Mouse (Mus musculus): ENCODE results near the gene Cldn7.

Gene Cldn7

GRCm38 (mm10) chr11:69989949-69990348, 25.4 kb downstream of the Cldn7 start:
- DNase-seq (ENCODE audit: low read depth, low spot score), result no peak

- peak; percentile 90 for DNase-seq (ENCODE audit: low read depth, low spot score)
These were observed 26.5 kb downstream of the Cldn7 start, which contains the start of gene Gabarap for GRCm38 (mm10) chr11:69990850-69991691. Gabarap (plus strand) TSS chr11:69991143.

GRCm38 (mm10) chr11:69991711-69992110, 27.1 kb downstream of the Cldn7 start:
- no peak for DNase-seq (ENCODE audit: low read depth, low spot score)

- no peak for DNase-seq (ENCODE audit: low read depth, low spot score)
These were observed 27.8 kb downstream of the Cldn7 start for GRCm38 (mm10) chr11:69992396-69992795.

DNA sequence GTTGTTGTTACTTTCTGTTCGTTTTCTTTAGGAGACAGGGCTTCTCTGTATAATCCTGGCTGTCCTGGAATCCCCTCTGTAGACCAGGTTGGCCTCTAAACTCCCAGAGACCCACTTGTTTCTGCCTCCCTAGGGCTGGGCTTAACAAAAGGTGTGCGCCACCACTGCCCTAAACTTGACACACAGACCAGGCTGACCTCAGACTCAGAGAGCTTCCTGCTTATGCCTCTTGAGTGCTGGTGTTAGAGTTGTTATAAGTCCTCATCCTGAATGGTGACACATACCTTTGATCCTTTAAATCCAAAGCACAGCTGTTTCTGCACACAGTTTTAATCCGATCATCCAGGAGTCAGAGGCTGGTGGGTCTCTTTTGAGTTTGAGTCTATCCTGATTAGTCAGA, 28.4 kb downstream of the Cldn7 start:
- DNase-seq (ENCODE audit: low read depth, low spot score), result no peak

GRCm38 (mm10) chr11:69994401-69995090, 30.0 kb downstream of the Cldn7 start:
- DNase-seq (ENCODE audit: low read depth, low spot score), result no peak

- peak; percentile 99 for DNase-seq (ENCODE audit: low read depth, low spot score)
These were observed 30.9 kb downstream of the Cldn7 start, which contains the start of gene Phf23 for GRCm38 (mm10) chr11:69995391-69995960. Phf23 (plus strand) TSS chr11:69995777.

DNA sequence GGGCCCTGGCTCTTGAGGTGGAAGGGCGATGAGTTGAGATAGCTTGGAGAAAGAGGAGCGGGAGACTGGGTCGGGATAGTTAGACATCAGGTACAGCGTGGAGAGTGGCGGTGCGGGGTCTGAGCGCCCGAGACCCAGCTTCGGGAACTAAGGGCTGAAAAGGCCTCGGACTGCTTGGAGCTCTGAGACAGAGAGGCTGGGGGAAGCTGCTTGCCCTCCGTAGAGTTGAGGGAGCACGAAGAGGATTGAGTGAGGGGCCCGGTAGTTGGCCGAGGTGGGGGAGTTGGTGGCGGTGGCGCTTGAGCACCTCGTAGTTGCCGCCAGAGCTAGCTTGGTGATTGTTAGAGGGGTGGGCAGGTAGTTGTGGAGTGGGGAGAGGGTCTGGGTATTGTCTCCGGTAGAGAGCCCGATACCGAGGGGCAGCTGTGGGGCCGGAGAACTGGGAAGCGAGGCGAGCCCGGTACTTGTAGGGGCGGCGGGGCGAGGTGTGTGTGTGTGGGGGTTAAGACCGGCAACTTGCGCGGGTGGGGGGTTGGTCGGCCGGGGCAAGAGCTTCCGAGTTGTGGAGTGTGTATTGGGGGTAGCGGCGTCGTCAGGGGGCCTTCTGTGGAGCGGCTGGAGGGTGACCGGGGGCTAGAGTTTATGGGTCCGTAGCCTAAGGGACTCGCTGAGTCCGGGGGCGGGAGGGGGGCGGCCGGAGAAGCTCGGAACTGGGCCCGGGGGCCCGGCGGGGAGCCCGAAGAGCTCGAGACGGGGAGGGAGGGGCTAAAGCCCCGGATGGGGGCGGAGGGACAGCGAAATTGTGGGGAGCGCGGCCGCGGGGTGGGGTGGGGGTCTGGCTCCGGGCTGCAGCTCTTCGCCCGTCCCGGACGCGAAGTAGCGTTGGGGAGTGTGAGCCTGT, 31.8 kb downstream of the Cldn7 start:
- DNase-seq (ENCODE audit: low read depth, low spot score), result no peak

DNA sequence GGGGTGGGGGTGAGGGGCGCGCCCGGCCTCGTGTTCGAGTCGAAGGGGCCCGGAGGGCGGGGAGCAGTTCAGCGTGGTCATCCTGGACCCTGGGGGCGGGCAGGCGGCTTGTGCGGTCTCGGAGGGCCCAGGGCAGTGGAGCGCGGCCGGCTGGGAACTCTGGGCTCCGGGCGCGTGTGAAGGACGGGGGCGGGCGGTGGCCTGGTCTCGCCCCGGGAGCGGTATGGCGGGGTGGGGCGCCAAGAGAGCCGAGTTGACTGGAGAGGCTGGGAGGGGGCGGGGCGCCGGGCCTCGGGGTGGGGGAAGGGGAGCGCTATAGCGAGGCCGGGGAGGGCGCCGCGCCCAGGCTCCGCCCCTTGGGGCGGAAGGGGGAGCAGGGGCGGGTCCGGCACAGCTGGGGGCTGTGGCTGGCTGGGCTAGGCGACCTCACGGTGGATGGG, 32.5 kb downstream of the Cldn7 start:
- peak; percentile 69 for DNase-seq (ENCODE audit: low read depth, low spot score)

GRCm38 (mm10) chr11:69998567-69999491, 34.2 kb downstream of the Cldn7 start:
- no peak for DNase-seq (ENCODE audit: low read depth, low spot score)

- DNase-seq (ENCODE audit: low read depth, low spot score), result no peak
These were observed 35.1 kb downstream of the Cldn7 start for GRCm38 (mm10) chr11:69999666-70000065.

DNA sequence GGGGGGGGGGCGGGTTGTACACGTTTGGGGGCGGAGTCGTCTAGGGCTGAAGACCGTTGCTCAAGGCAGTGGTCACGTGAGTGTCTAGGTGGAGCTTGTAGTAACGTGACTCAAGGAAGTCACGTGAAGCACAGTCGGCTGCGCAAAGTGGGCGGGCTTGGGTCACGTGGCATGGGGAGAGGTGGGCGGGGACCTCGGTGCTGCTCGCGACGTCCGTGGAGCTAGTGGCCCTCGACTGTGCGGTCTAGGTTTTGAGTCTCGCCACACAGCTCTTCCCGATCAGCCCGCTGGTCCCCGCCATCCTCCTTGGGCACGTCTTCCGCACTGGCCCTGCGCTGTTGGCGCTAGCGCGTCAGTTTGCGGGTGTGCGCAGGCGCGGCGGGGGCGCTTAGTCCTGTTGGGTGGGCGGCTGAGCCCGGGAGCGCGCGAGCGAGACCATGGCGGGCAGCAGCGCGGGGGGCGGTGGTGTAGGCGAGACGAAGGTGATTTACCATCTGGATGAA, 35.9 kb downstream of the Cldn7 start, which contains the start of gene Dvl2:
Dvl2 (plus strand) TSS at position 200 of the 503 bp plus-strand sequence.
- peak; percentile 95 for DNase-seq (ENCODE audit: low read depth, low spot score)

DNA sequence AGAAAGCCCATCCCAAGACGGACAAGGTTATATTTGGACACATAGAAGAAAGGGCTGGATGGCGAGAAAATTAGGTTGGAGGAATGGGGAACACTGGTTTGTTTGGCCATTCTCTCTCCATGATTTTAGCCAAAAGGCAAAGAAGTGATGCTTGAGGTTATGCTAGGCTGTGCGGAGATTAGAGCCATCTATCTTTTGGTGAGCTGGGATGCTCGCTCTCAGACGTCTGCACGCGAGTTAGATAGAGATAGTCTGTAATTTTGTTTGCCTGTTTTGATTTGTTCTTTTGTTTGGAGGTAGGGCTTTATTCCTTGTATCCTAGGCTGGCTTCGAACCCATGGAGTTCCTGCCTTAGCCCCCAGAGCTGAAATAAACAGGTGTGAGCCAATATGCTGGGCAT, 36.6 kb downstream of the Cldn7 start:
- no peak for DNase-seq (ENCODE audit: low read depth, low spot score)

GRCm38 (mm10) chr11:70001865-70002264, 37.3 kb downstream of the Cldn7 start:
- DNase-seq (ENCODE audit: low read depth, low spot score), result no peak

GRCm38 (mm10) chr11:70002471-70002870, 37.9 kb downstream of the Cldn7 start:
- no peak for DNase-seq (ENCODE audit: low read depth, low spot score)

DNA sequence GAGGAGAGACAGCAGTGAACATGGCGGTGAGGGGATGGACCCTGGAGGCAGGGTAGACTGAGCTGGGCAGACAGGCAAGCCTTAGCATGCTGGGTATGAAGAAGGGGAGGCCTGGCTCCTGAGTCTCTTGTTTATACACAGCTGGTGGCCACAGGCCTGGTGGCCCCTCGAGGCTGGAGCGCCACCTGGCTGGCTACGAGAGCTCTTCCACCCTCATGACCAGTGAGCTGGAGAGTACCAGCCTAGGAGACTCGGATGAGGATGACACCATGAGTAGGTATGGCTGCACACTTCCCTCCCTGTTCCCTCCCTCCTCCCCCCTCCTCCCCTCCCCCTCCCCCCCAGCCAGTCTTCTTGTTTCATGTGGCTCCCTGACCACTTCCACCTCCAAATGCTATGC, 40.9 kb downstream of the Cldn7 start:
- no peak for DNase-seq (ENCODE audit: low read depth, low spot score)

GRCm38 (mm10) chr11:70010033-70010432, 45.5 kb downstream of the Cldn7 start:
- no peak for DNase-seq (ENCODE audit: low read depth, low spot score)

DNA sequence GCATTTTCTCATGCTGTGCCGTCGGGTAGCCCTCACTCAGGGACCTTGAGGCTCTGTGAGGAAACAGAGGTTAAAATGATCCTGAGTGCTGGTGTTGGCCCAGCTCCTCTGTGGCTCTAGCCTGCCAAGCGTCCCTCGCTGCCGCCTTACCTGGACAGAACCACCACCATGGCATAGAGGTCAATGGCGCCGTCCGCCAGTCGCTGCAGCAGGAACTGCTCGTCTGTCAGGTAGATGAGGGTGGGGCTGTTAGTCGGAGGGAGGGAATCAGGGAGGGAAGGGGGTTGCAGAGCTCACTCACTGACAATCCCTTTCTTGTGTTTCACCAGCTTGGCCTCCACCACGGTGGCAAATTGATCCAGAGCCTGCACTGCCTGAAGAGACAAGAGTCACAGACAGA, 46.0 kb downstream of the Cldn7 start:
- no peak for DNase-seq (ENCODE audit: low read depth, low spot score)

GRCm38 (mm10) chr11:70010961-70011360, 46.4 kb downstream of the Cldn7 start:
- no peak for DNase-seq (ENCODE audit: low read depth, low spot score)

DNA sequence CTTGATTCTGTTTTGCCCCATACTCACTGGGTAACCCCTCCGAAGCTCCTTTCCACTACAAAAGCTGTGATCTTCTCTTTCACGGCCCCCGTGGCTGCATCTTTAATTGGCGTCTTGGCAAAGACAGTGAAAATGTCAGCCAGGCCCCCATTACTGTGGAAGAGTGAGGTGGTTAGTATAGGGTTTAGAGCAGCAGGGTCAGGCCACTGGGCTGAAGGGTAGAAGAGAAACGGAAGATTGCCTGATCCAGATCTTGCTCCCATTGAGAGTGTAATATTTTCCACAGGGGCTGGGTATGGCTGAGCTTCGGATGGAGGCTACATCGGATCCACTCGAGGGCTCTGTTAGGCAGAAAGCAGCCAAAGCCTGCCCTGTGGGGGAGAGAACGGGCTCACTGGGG, 48.4 kb downstream of the Cldn7 start:
- no peak for DNase-seq (ENCODE audit: low read depth, low spot score)
